Mouse (Mus musculus) frontal cortex, postnatal 36 days (tissue): ENCODE measurements around the gene 0610030E20Rik.

Source experiments
- DNase-seq, 2 experiments: peaks; one replicate each; pipeline ENCODE4 v3.0.0; 2022; ENCODE audit warnings: low spot score in 2 of 2

0610030E20Rik gene

DNA sequence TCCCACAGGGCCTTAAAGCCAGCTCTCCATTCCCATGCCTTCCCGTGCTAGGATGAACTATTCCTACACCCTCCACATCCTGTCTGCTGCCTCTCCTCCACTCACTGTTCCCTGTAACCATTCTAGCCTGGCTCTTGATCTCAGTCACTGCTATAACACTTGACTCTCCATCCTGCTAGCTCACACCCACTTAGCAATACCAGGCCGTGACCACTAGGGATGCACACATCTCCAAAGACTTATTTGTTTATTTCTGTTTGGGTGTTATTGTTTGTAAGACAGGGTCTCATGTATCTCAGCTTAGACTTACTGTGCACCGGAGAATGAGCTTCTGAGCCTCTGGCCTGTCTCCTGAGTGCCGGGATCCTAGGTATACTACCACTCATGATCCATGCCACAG is 22.4 kb downstream of the 0610030E20Rik start:
- DNase-seq: no peak

DNA sequence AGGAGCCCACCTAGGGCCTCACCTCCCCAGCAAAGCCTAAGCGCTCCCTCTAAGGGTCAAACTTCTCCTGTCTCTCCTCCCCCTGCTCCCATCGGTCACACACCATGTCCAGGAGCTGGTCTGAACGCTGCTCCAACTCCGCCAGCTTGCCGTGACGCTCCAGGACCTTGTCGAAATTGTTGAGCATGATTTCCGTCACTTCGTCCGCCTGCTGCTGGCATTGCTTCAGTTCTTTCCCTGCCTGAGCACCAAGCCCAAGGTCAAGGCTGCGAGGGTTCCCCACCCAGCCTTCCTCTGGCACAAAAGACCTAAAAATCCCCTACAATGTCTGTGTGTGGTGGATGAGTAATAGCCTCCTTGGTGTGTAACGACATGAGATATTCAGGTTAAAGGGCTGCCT is 23.0 kb downstream of the 0610030E20Rik start:
- DNase-seq: no peak

DNA sequence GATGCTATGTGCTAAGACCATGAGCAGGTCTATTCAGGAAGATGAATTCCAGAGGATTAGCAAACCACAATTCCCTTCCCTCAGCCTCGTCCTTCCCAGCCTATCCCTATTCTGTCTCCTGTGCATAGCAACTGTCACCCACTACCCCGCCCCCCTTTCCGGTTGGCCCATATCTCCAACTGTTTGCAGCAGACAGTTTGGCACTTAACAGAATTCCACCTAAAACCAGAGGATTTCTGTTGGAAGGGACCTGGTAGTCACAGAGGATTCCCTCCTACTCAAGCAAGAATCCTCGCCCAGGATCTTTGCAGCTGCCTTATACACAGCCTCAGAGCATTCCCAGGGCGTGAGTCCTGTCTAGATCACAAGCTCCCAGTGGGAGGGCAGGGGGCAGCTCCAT is 24.0 kb downstream of the 0610030E20Rik start:
- DNase-seq: peak in 1 of 2 experiments; percentile 51

GRCm38 (mm10) chr6:72371571-72371970 is 24.5 kb downstream of the 0610030E20Rik start:
- DNase-seq: no peak

DNA sequence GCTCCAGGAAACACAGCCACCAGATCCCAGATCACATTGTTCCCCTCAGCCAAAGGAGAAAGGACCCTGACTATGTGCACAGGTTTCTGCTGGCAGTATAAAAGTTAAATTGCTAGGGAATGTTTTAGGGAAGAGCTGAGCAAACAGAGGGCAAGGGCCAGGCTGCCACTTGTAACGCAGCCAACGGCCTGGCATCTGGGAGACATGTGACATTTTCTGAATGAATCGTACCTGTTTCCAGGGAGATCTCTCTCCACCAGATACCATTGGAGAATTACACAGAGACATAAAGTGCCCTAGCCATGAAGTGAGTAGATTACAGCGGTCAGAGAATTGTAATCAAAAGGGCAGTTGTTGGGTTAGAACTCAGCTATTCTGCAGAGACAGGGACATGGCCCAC is 26.1 kb downstream of the 0610030E20Rik start:
- no peak for DNase-seq

DNA sequence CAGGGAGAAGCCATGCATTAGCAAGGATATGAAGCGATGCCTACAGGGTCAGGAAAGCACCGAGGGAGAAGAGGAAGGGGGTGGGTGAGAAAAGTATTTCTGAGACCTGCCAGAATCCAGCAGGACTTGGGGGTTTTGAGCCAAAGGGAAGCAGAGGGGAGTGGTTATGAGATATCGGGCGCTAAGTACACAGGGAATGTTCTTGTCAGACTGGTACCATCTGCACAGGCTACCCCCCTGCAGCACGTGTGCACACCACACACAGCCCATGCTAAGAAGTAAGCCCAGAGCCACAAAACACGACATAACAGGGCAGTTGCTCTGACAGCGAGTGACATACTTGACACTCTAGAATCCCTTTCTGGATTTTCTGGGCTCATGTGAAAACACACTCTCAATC is 27.1 kb downstream of the 0610030E20Rik start:
- DNase-seq: no peak

- no peak for DNase-seq
Measured at GRCm38 (mm10) chr6:72374820-72375563, 27.9 kb downstream of the 0610030E20Rik start.

- no peak for DNase-seq
Measured at GRCm38 (mm10) chr6:72378510-72379234, 31.6 kb downstream of the 0610030E20Rik start.

- no peak for DNase-seq
Measured at GRCm38 (mm10) chr6:72379377-72380130, 32.4 kb downstream of the 0610030E20Rik start.

- DNase-seq: no peak
Measured at GRCm38 (mm10) chr6:72380131-72380770, 33.1 kb downstream of the 0610030E20Rik start, which contains the start of gene Vamp5. Gene Vamp5, minus strand, starts transcription at chr6:72380468.

DNA sequence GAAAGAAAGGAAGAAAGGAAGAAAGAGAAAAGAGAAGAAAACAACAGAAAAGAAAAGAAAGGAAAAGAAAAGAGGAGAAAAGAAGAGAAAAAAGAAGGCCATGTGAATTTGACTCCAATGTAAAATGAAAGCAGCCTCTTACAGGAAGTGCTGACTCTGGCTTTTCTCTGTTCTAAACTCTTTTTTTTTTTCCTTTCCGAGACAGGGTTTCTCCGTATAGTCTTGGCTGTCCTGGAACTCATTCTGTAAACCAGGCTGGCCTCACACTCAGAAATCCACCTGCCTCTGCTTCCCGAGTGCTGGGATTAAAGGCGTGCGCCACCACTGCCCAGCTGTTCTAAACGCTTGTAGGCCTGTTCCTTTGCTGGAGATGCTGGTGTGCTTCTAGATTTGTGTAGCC is 35.4 kb downstream of the 0610030E20Rik start:
- DNase-seq: no peak

DNA sequence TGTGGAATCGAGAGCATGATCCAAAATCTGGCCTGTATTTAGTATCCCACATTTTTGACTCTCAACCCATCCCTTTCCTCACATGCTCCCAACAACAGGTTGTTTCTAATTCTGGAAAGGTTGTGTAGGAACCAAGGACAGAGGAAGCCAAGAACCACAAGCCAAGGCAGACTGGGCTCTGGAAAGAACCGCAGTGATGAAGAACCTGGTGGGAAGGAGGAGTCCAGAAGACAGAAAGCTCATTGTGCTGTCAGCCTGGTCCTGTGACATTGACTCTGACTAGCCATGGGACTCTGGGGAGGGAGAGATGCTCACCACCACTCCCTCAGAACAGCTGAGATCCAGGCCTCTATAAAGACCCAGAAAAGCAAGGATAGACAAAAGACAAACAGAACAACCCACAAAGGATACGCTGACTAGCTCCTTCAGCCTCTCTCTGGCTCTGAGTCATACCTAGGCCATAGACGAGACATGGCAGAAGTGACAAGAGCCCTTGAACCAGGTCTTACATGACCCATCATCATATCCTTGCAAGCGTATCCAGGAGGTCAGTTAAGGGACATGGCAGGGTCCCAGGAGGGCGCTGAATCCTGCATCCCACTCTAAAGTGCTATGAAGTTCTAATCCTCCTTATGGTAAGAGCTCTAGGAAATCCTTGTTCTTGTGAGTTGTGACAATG is 36.2 kb downstream of the 0610030E20Rik start:
- DNase-seq: no peak

DNA sequence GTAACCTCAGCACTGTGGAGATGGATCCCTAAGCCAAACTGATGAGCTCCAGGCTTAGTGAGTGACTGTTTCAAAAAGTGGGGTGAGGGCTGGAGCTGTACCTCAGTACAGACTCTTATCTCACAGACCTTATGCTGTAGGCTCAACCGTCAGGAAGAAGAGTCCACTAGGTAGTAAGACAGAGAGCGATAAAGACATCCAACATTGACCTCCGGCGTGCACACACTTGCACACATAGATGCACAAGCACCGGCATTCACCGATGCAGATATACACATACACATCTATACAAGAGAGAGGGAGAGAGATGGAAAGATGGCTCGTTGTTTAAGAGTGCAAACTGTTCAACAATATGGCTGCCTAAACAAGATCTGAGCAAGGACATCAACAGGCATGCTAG is 36.8 kb downstream of the 0610030E20Rik start:
- no peak for DNase-seq

DNA sequence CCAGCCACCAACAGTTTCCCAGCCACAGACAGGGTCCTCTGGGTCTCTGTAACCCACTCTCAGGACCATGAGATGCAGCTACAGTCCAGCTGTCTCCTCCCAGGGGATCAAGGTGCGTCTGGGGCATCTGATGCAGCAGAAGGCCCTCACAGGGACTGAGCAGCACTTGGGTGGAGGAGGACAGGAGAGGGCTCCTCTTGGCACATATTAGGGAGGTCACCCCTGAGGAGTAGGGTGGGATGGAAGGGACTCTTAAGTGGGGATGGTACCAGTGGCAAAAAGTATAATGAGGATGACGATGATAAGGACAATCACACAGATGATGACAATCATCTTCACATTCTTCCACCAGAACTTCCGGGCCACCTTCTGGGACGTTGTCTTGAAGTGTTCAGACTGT is 38.1 kb downstream of the 0610030E20Rik start:
- no peak for DNase-seq

DNA sequence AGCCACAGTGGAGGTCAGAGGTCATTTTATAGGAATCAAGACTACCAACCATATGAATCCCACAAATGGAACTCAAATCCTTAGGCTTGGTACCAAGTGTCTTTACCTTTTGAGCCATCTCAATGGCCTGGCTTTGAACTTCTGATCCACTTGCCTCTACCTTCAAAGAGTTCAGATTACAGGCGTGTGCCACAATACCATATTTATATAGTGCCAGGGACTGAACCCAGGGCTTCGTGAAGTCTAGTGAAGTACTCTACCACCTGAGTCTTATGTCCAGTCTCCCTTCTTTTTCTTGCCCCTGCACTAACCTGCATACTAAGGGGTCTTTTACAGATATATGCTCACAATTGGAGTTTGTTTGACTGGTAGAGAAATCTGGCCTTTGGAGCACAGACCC is 39.4 kb downstream of the 0610030E20Rik start:
- no peak for DNase-seq

- DNase-seq: no peak
Measured at GRCm38 (mm10) chr6:72387816-72388215, 40.7 kb downstream of the 0610030E20Rik start.

DNA sequence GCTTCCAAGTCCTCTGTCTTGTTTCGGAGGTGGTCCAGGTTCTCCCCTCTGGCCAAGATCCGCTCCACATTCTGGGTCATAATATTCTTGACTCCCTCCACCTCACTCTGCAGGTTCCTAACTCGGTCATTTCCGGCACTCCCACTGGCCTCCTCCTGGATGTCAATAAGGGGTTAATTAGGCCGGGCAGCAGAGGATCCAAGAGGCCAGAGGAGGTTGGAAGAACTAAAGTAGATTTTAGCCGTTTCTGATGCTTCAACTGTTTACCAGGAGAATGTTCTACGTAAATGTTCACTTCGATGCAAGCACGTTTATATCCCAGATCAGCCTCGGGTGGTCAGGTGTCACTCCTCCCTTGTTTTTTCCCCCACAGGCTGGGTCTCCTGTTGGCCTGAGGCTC is 41.1 kb downstream of the 0610030E20Rik start:
- no peak for DNase-seq

DNA sequence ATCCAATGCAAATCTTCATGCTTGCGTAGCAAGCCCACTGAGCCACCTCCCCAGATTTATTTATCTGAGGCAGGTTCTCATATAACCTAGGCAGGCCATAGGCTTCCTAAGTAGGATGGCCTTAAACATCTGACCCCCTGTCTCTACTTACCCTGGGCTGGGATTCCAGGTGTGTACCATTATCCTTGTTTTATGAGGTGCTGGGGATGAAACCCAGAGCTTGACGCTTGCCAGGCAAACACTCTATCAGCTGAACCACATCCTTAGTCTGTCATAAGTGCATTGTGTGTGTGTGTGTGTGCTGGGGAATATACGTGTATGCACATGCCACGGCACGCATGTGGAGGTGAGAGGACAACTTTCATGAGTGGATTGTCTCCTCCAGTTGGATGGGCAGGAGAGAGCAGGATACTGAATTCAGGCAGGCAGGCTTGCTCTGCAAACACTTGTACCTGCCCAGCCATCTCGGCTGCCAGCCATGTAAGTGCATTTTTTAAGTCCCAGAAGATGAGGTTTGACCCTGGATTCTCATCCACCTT is 41.7 kb downstream of the 0610030E20Rik start:
- no peak for DNase-seq

DNA sequence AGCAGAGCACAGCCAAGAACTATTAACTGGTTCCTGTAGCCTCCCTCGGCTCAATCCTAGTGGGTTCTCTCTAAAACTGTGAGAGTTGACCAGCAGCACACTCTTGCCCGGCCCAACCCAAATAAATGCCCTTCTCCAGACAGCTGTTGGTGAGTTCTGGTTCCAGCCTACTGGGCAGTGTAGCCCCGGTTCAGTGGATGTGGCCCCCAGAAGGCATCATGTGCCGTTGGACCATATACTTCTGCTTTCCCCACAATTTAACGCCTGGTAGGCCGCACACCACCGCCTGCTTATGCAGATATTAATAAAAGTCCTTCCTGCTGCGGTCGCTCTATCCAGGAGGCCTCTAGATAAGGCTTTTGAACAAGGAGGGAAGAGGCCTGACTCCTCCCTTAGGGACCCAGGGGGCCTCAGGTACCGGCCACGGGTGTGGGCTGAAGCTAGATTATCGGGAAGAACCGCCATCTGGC is 42.4 kb downstream of the 0610030E20Rik start:
- no peak for DNase-seq

- DNase-seq: peak in 1 of 2 experiments; percentile 38
Measured at GRCm38 (mm10) chr6:72389941-72390771, 43.0 kb downstream of the 0610030E20Rik start, which contains the start of gene Vamp8. Gene Vamp8, minus strand, starts transcription at chr6:72390703.
